Mouse (Mus musculus) myocyte (in vitro differentiated cells): Measurements from ENCODE around the gene Pclaf.

Experiments used
- CEBPB ChIP-seq: IDR thresholded peaks from 2 replicates; pipeline ENCODE4 v1.6.1; 2011; ENCODE audit warnings: mild to moderate bottlenecking, moderate library complexity; ENCODE audit not compliant: poor library complexity, insufficient read depth, severe bottlenecking
- E2F4 ChIP-seq: IDR thresholded peaks from one replicate; pipeline ENCODE4 v1.6.1; 2011; ENCODE audit warnings: mild to moderate bottlenecking, control low read depth, moderate library complexity; ENCODE audit not compliant: insufficient read depth
- MAX ChIP-seq: IDR thresholded peaks from one replicate; pipeline ENCODE4 v1.6.1; 2011; ENCODE audit warnings: low read depth, mild to moderate bottlenecking, control low read depth
- MYOD1 ChIP-seq, 3 experiments: IDR thresholded peaks; one replicate each; pipeline ENCODE4 v1.6.1; 2011; ENCODE audit warnings: control low read depth in 2 of 3, low read depth in 2 of 3, mild to moderate bottlenecking in 2 of 3, moderate library complexity in 1 of 3; ENCODE audit not compliant: insufficient read length in 2 of 3, control insufficient read depth in 1 of 3
- MYOG ChIP-seq, 3 experiments: IDR thresholded peaks; one replicate each; pipeline ENCODE4 v1.6.1; 2011; ENCODE audit warnings: control low read depth in 2 of 3, low read depth in 2 of 3, mild to moderate bottlenecking in 2 of 3; ENCODE audit not compliant: insufficient read length in 2 of 3, control insufficient read depth in 1 of 3, insufficient read depth in 1 of 3
- POLR2A ChIP-seq: IDR thresholded peaks from one replicate; pipeline ENCODE4 v1.6.1; 2011; ENCODE audit warnings: low read depth, mild to moderate bottlenecking, control low read depth, moderate library complexity; ENCODE audit not compliant: insufficient read length
- POLR2AphosphoS2 ChIP-seq: IDR thresholded peaks from one replicate; pipeline ENCODE4 v1.6.1; 2011; ENCODE audit warnings: low read depth, control low read depth; ENCODE audit not compliant: insufficient read length
- SRF ChIP-seq: IDR thresholded peaks from one replicate; pipeline ENCODE4 v1.6.1; 2011; ENCODE audit warnings: low read depth; ENCODE audit not compliant: control insufficient read depth, insufficient read length
- TCF12 ChIP-seq: IDR thresholded peaks from one replicate; pipeline ENCODE4 v1.6.1; 2011; ENCODE audit warnings: mild to moderate bottlenecking, control low read depth; ENCODE audit not compliant: poor library complexity, insufficient read depth, severe bottlenecking
- TCF3 ChIP-seq: IDR thresholded peaks from one replicate; pipeline ENCODE4 v1.6.1; 2011; ENCODE audit warnings: low read depth, control low read depth; ENCODE audit not compliant: insufficient read length
- USF1 ChIP-seq: IDR thresholded peaks from one replicate; pipeline ENCODE4 v1.6.1; 2011; ENCODE audit warnings: low read depth, mild to moderate bottlenecking, control low read depth, moderate library complexity

DNA sequence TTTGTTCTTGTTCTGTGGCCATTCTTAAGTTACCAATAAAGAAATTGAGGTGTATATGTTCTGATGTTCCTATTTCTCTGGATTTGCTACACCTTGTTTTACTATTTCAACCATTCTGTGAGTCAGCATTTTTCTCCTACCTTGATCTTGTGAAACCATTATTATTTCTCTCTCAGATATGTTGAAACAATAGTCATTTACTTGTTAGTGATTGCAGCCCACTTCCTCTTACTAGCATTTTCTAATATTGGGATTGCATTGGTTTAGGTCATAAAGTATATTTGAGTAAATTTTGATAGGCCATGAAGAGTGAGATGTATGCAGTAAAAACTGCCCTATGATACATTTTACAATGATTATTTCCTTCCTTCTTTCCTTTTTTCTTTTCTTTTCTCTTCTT lies 38.4 kb downstream of the Pclaf start:
- no peak for TF ChIP-seq POLR2A
- TF ChIP-seq POLR2AphosphoS2: no peak
- no peak for TF ChIP-seq MAX
- TF ChIP-seq TCF12: no peak
- TF ChIP-seq USF1: no peak
- TF ChIP-seq CEBPB: no peak
- TF ChIP-seq MYOG (IDR thresholded peaks at IDR 0.05; ENCODE audit: control insufficient read depth in 1 of 3, insufficient read depth in 1 of 3, insufficient read length in 2 of 3, low read depth in 2 of 3): no peak
- no peak for TF ChIP-seq MYOD1 (IDR thresholded peaks at IDR 0.05; ENCODE audit: control insufficient read depth in 1 of 3, insufficient read length in 2 of 3, low read depth in 2 of 3)
- no peak for TF ChIP-seq SRF
- no peak for TF ChIP-seq TCF3
- no peak for TF ChIP-seq E2F4
